Mouse (Mus musculus) forebrain, embryonic 14.5 days (tissue): Measurements from ENCODE around the gene Hoxb3. TPM values are rescaled to one million over a fixed set of nuclear protein-coding genes. Genes with fewer than 3 reads are reported as not detected.
A peak's percentile ranks its signal among the peaks of the same experiment; 100 is the strongest.

Experiments used
- ATAC-seq: fragments of 200-750 bp; cut with Nextera tagmentation; 2 replicates; pipeline ENCODE4 v1.8.0; 2017; ENCODE audit warnings: mild to moderate bottlenecking, moderate library complexity
- DNase-seq: peaks from one replicate; pipeline ENCODE4 v3.0.0-alpha.2; 2015; ENCODE audit warnings: low spot score
- H3K27ac ChIP-seq: fragments of 300-500 bp; sonication (generic); 2 replicates; pipeline ENCODE4 v1.5.1; 2014; ENCODE audit warnings: low read depth, mild to moderate bottlenecking, control low read depth, low read length, moderate library complexity
- H3K27me3 ChIP-seq: fragments of 300-500 bp; sonication (generic); replicated peaks from 2 replicates; pipeline ENCODE4 v1.6.1; 2014; ENCODE audit warnings: low read length, control low read depth, mixed read lengths; ENCODE audit not compliant: control insufficient read depth, insufficient read depth
- H3K36me3 ChIP-seq: fragments of 300-500 bp; sonication (generic); 2 replicates; pipeline ENCODE4 v1.6.1; 2014; ENCODE audit warnings: low read length, control low read depth; ENCODE audit not compliant: control insufficient read depth, insufficient read depth
- H3K4me1 ChIP-seq: fragments of 300-500 bp; sonication (generic); 2 replicates; pipeline ENCODE4 v1.6.1; 2014; ENCODE audit warnings: antibody characterized with exemption, low read length, control low read depth; ENCODE audit not compliant: control insufficient read depth, insufficient read depth
- H3K4me2 ChIP-seq: fragments of 300-500 bp; sonication (generic); 2 replicates; pipeline ENCODE4 v1.6.1; 2014; ENCODE audit warnings: mild to moderate bottlenecking, control low read depth, low read length
- H3K4me3 ChIP-seq: fragments of 300-500 bp; sonication (generic); 2 replicates; pipeline ENCODE4 v1.5.1; 2014; ENCODE audit warnings: low read depth, low read length, control low read depth
- H3K9ac ChIP-seq: fragments of 300-500 bp; sonication (generic); 2 replicates; pipeline ENCODE4 v1.6.1; 2014; ENCODE audit warnings: mild to moderate bottlenecking, low read length, control low read depth, moderate library complexity
- H3K9me3 ChIP-seq: fragments of 300-500 bp; sonication (generic); replicated peaks from 2 replicates; pipeline ENCODE4 v1.6.1; 2016; ENCODE audit warnings: low read length, control low read depth, mixed read lengths; ENCODE audit not compliant: control insufficient read depth
- WGBS: fragments of 180-500 bp; shearing (Covaris S2); extraction: QIAGEN DNeasy Blood & Tissue Kit; methylation state at CpG from one replicate; pipeline ENCODE4 v1.1.7; 2014; 5-methylcytosine and 5-hydroxymethylcytosine counted together
- polyA plus RNA-seq: library from polyadenylated mRNA; unstranded; fragments of >200 nt; fragmentation: Nextera tagmentation; extraction: Ambion mirVana; gene quantifications from 2 replicates; pipeline ENCODE4 v1.2.1, GENCODE M21; 2014

Gene Hoxb3
- not detected in 2 replicates for polyA plus RNA-seq

DNA sequence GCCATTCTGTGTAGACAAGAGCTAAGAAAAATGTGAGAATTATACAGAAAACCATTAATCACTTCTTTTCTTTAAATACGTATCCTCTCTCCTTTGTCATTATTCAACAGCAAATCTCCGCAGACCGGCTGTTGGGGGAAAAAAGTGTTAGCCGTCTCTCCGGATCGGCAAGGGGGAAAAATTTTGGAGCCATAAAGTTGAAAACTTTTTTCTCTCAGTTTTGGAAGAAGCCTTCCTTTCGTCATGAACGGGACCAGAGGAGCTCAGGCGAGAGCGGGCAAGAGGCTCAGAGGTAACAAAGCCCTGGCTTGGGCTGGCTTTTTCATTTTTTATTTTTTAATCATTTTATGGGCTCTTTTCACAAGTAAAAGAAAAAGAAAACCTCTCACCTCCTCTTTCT, at the start of gene Hoxb3:
Gene Hoxb3, plus strand, starts transcription at position 173 of the 400 bp plus-strand sequence.
- no peaks in the 10 kb centered on the region for H3K4me1 ChIP-seq
- no peak within 1 kb of the TSS for H3K9ac ChIP-seq
- peaks cover 100% of the 10 kb centered on the region for H3K27me3 ChIP-seq
- no peak within 1 kb of the TSS for H3K27ac ChIP-seq
- DNase-seq (no peak), ATAC-seq (no peak)
- H3K9me3 ChIP-seq = no peaks in the 10 kb centered on the region
- WGBS = 2% methylated on average over 10 of the region's 10 CpGs
- no peaks in the 10 kb centered on the region for H3K36me3 ChIP-seq
- no peak within 1 kb of the TSS for H3K4me2 ChIP-seq
- H3K4me3 ChIP-seq = no peak within 1 kb of the TSS

GRCm38 (mm10) chr11:96274428-96274827, 48.7 kb upstream of the Hoxb3 start:
- Histone ChIP-seq H3K27ac (no peak overlapping the region), H3K4me3 (no peak overlapping the region)
- WGBS = 3% methylated on average over 10 of the region's 10 CpGs

GRCm38 (mm10) chr11:96275896-96276295, 47.2 kb upstream of the Hoxb3 start:
- no peak overlapping the region for H3K4me3 ChIP-seq
- no peak for ATAC-seq
- H3K9ac ChIP-seq = no peak overlapping the region
- DNase-seq = no peak
- no peak overlapping the region for H3K4me2 ChIP-seq
- H3K36me3 ChIP-seq = no peaks in the 10 kb centered on the region
- H3K27ac ChIP-seq = no peak overlapping the region
- no peaks in the 10 kb centered on the region for H3K4me1 ChIP-seq
- H3K27me3 ChIP-seq = peaks cover 99% of the 10 kb centered on the region
- H3K9me3 ChIP-seq = no peaks in the 10 kb centered on the region
- WGBS = 6% methylated on average over 4 of the region's 4 CpGs

More at GRCm38 (mm10) chr11:96274428-96274827, 48.7 kb upstream of the Hoxb3 start:
- Histone ChIP-seq H3K4me1 (no peaks in the 10 kb centered on the region), H3K9me3 (no peaks in the 10 kb centered on the region), H3K9ac (no peak overlapping the region), H3K27me3 (peaks cover 99% of the 10 kb centered on the region), H3K4me2 (no peak overlapping the region), H3K36me3 (no peaks in the 10 kb centered on the region)
- ATAC-seq (no peak), DNase-seq (no peak)

DNA sequence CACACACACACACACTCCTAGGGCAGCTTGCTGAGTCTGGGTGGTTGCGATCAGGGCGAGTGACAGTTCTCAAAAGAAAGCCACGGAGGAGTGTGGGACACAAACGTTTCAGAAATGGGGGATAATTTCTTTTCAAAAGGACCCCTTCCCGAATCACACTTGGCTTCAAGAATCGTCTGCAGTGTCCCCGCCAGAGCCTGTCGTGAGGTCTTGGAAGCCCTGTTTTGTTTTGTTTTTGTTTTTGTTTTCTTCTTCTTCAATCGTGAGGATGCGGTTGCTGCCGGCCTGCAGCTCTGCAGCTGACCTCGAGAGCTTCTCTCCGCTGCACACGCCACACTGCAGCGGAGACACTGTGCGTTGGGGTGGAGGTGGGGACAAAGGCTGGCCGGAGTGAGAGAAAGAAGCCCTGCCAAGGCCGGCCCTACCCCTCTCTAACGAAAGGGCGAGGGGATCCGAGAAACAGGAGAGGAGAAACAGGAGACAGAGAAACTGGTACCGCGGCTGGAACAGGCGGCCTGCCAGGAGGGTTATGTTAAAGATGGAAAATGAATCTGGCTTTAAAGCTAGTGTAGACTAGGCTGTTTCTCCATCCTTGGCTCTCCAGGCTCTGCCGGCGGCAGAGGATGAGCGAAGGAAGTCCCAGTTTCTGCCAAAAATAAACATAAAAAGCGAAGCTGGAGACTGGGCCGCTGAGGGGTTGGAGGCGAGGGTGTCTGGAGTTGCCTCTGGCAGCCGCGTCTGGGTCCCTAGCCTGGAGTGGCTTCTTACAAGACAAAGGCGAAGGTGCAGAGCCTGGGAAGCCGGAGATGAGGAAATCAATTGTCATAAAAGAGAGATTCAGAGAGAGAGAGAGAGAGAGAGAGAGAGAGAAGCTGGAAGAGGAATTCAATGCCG, 45.7 kb upstream of the Hoxb3 start:
- 1% methylated on average over 35 of the region's 35 CpGs for WGBS
- Histone ChIP-seq H3K4me3 (no peak overlapping the region), H3K27me3 (peaks cover 94% of the 10 kb centered on the region), H3K4me1 (no peaks in the 10 kb centered on the region), H3K9ac (no peak overlapping the region), H3K4me2 (no peak overlapping the region), H3K36me3 (no peaks in the 10 kb centered on the region), H3K9me3 (no peaks in the 10 kb centered on the region), H3K27ac (no peak overlapping the region)
- DNase-seq = no peak
- no peak for ATAC-seq

GRCm38 (mm10) chr11:96278324-96278723, 44.8 kb upstream of the Hoxb3 start:
- no peak for ATAC-seq
- Histone ChIP-seq H3K4me3 (no peak overlapping the region), H3K9me3 (no peaks in the 10 kb centered on the region), H3K36me3 (no peaks in the 10 kb centered on the region), H3K9ac (no peak overlapping the region), H3K4me1 (no peaks in the 10 kb centered on the region), H3K27ac (no peak overlapping the region), H3K27me3 (peaks cover 94% of the 10 kb centered on the region), H3K4me2 (no peak overlapping the region)
- no peak for DNase-seq
- whole genome bisulfite sequencing = 12% methylated on average over 14 of the region's 14 CpGs

- Histone ChIP-seq H3K4me2 (no peak overlapping the region), H3K9ac (no peak overlapping the region), H3K27me3 (peaks cover 94% of the 10 kb centered on the region), H3K36me3 (no peaks in the 10 kb centered on the region), H3K27ac (no peak overlapping the region), H3K4me3 (no peak overlapping the region), H3K9me3 (no peaks in the 10 kb centered on the region), H3K4me1 (no peaks in the 10 kb centered on the region)
- 0% methylated on average over 9 of the region's 9 CpGs for WGBS
- peak; percentile 91 for DNase-seq
- ATAC-seq = peak; percentile 73
These were observed 44.4 kb upstream of the Hoxb3 start for GRCm38 (mm10) chr11:96278773-96279172.

GRCm38 (mm10) chr11:96279421-96280233, 43.5 kb upstream of the Hoxb3 start:
- 2% methylated on average over 31 of the region's 31 CpGs for WGBS
- H3K4me2 ChIP-seq = no peak overlapping the region
- H3K36me3 ChIP-seq = no peaks in the 10 kb centered on the region
- ATAC-seq = no peak
- H3K9me3 ChIP-seq = no peaks in the 10 kb centered on the region
- DNase-seq = no peak
- no peak overlapping the region for H3K27ac ChIP-seq
- no peaks in the 10 kb centered on the region for H3K4me1 ChIP-seq
- peaks cover 94% of the 10 kb centered on the region for H3K27me3 ChIP-seq
- H3K9ac ChIP-seq = no peak overlapping the region
- no peak overlapping the region for H3K4me3 ChIP-seq

GRCm38 (mm10) chr11:96280399-96281378, 42.4 kb upstream of the Hoxb3 start:
- H3K27me3 ChIP-seq = peaks cover 94% of the 10 kb centered on the region
- no peak overlapping the region for H3K9ac ChIP-seq
- DNase-seq = no peak
- no peak overlapping the region for H3K4me2 ChIP-seq
- H3K4me1 ChIP-seq = no peaks in the 10 kb centered on the region
- H3K27ac ChIP-seq = no peak overlapping the region
- ATAC-seq = no peak
- H3K9me3 ChIP-seq = no peaks in the 10 kb centered on the region
- 6% methylated on average over 8 of the region's 8 CpGs for WGBS
- no peaks in the 10 kb centered on the region for H3K36me3 ChIP-seq
- H3K4me3 ChIP-seq = no peak overlapping the region
